Mouse (Mus musculus) limb, embryonic 14.5 days (tissue): ENCODE data around the gene Srrm4. TPM values are rescaled to one million over a fixed set of nuclear protein-coding genes. Genes with fewer than 3 reads are reported as not detected.

Experiments used
- ATAC-seq: fragments of 200-750 bp; cut with Nextera tagmentation; 2 replicates; pipeline ENCODE4 v1.8.0; 2017; ENCODE audit warnings: low read depth, moderate number of reproducible peaks, moderate TSS enrichment; ENCODE audit not compliant: low FRiP score
- DNase-seq: peaks from one replicate; pipeline ENCODE4 v3.0.0-alpha.2; 2015; ENCODE audit warnings: low spot score
- H3K27ac ChIP-seq: fragments of 300-500 bp; sonication (generic); replicated peaks from 2 replicates; pipeline ENCODE4 v1.5.1; 2014; ENCODE audit warnings: low read depth, mild to moderate bottlenecking, low read length, moderate library complexity, mixed read lengths
- H3K27me3 ChIP-seq: fragments of 300-500 bp; sonication (generic); 2 replicates; pipeline ENCODE4 v1.6.1; 2014; ENCODE audit warnings: low read length, mixed read lengths; ENCODE audit not compliant: control insufficient read depth, insufficient read depth
- H3K36me3 ChIP-seq: fragments of 300-500 bp; sonication (generic); 2 replicates; pipeline ENCODE4 v1.6.1; 2014; ENCODE audit warnings: mild to moderate bottlenecking, low read length, moderate library complexity, mixed read lengths; ENCODE audit not compliant: control insufficient read depth, insufficient read depth
- H3K4me1 ChIP-seq: fragments of 300-500 bp; sonication (generic); 2 replicates; pipeline ENCODE4 v1.6.1; 2014; ENCODE audit warnings: antibody characterized with exemption, low read length, mixed read lengths; ENCODE audit not compliant: control insufficient read depth, insufficient read depth
- H3K4me2 ChIP-seq: fragments of 300-500 bp; sonication (generic); replicated peaks from 2 replicates; pipeline ENCODE4 v1.6.1; 2014; ENCODE audit warnings: low read depth, mild to moderate bottlenecking, low read length, moderate library complexity; ENCODE audit not compliant: severe bottlenecking
- H3K4me3 ChIP-seq: fragments of 300-500 bp; sonication (generic); replicated peaks from 2 replicates; pipeline ENCODE4 v1.5.1; 2014; ENCODE audit warnings: low read length
- H3K9ac ChIP-seq: fragments of 300-500 bp; sonication (generic); 2 replicates; pipeline ENCODE4 v1.6.1; 2014; ENCODE audit warnings: mild to moderate bottlenecking, low read depth, low read length, moderate library complexity; ENCODE audit not compliant: severe bottlenecking
- H3K9me3 ChIP-seq: fragments of 300-500 bp; sonication (generic); 2 replicates; pipeline ENCODE4 v1.6.1; 2016; ENCODE audit warnings: low read length; ENCODE audit not compliant: control insufficient read depth
- POLR2A ChIP-seq: fragments of 200-500 bp; IDR thresholded peaks from 2 replicates; pipeline ENCODE4 v1.8.0; 2012; ENCODE audit warnings: inconsistent platforms, mild to moderate bottlenecking, moderate library complexity, borderline replicate concordance; ENCODE audit not compliant: insufficient read depth, insufficient read length; ENCODE audit errors: extremely low read depth
- WGBS: fragments of 180-500 bp; shearing (Covaris S2); extraction: QIAGEN DNeasy Blood & Tissue Kit; methylation state at CpG from one replicate; pipeline ENCODE4 v1.1.7; 2014; 5-methylcytosine and 5-hydroxymethylcytosine counted together
- polyA plus RNA-seq, 2 experiments: library from polyadenylated mRNA; depleted of rRNA in 1 of 2; stranded (reverse) in 1 of 2; unstranded in 1 of 2; fragments of >200 nt; fragmentation: Nextera tagmentation in 1 of 2; extraction: Ambion mirVana in 1 of 2; gene quantifications; 2 replicates each; pipeline versions ENCODE4 v1.2.1 to v1.2.3; 2012 to 2014

Gene Srrm4
- polyA plus RNA-seq, 2 experiments: 0.44 to 0.80 TPM

GRCm38 (mm10) chr5:116523079-116523478 lies 68.5 kb downstream of the Srrm4 start:
- H3K27ac ChIP-seq: no peak overlapping the region
- H3K4me1 ChIP-seq: no peaks in the 10 kb centered on the region
- no peak overlapping the region for H3K4me3 ChIP-seq
- no peaks in the 10 kb centered on the region for H3K9me3 ChIP-seq
- H3K36me3 ChIP-seq: no peaks in the 10 kb centered on the region
- H3K4me2 ChIP-seq: no peak overlapping the region
- no peak for TF ChIP-seq POLR2A
- no peaks in the 10 kb centered on the region for H3K27me3 ChIP-seq
- no peak for DNase-seq
- ATAC-seq: no peak
- no peak overlapping the region for H3K9ac ChIP-seq
- 54% methylated on average over 9 of the region's 9 CpGs for WGBS

DNA sequence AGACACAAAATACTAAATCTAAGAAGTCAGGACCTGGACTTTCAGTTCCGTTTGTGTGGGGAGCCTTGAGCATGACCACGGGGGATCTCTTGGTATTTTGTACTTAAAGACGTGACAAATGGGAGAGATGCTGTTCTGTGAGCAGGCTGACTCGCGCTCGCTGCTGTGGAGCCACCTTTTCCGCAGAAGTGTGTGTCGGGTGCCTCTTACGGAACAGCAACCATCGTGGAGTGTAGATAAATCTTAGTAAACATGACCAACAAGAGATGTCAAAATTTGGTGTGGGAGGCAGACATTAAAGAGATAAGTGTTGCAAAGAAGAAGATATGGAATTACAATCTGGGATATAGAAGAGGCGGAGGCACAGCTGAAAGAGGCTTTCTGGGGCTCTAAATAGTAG lies 69.3 kb downstream of the Srrm4 start:
- 83% methylated on average over 11 of the region's 11 CpGs for WGBS
- H3K27me3 ChIP-seq: no peaks in the 10 kb centered on the region
- no peaks in the 10 kb centered on the region for H3K9me3 ChIP-seq
- no peak overlapping the region for H3K9ac ChIP-seq
- no peaks in the 10 kb centered on the region for H3K4me1 ChIP-seq
- no peak overlapping the region for H3K4me2 ChIP-seq
- DNase-seq (no peak), ATAC-seq (no peak)
- H3K36me3 ChIP-seq: no peaks in the 10 kb centered on the region
- no peak overlapping the region for H3K4me3 ChIP-seq
- TF ChIP-seq POLR2A: no peak
- no peak overlapping the region for H3K27ac ChIP-seq

GRCm38 (mm10) chr5:116518047-116518446 lies 73.6 kb downstream of the Srrm4 start:
- no peak for DNase-seq
- H3K9ac ChIP-seq: no peak overlapping the region
- no peak overlapping the region for H3K4me3 ChIP-seq
- no peak for TF ChIP-seq POLR2A
- no peaks in the 10 kb centered on the region for H3K36me3 ChIP-seq
- H3K9me3 ChIP-seq: no peaks in the 10 kb centered on the region
- no peaks in the 10 kb centered on the region for H3K27me3 ChIP-seq
- H3K4me2 ChIP-seq: no peak overlapping the region
- H3K27ac ChIP-seq: no peak overlapping the region
- 31% methylated on average over 4 of the region's 4 CpGs for WGBS
- ATAC-seq: no peak
- no peaks in the 10 kb centered on the region for H3K4me1 ChIP-seq

GRCm38 (mm10) chr5:116512135-116512534 lies 79.5 kb downstream of the Srrm4 start:
- no peaks in the 10 kb centered on the region for H3K27me3 ChIP-seq
- no peak overlapping the region for H3K4me3 ChIP-seq
- DNase-seq: no peak
- WGBS: 59% methylated on average over 4 of the region's 4 CpGs
- no peak for TF ChIP-seq POLR2A
- H3K4me2 ChIP-seq: no peak overlapping the region
- H3K27ac ChIP-seq: no peak overlapping the region
- H3K4me1 ChIP-seq: no peaks in the 10 kb centered on the region
- H3K9ac ChIP-seq: no peak overlapping the region
- no peak for ATAC-seq
- H3K36me3 ChIP-seq: no peaks in the 10 kb centered on the region
- no peaks in the 10 kb centered on the region for H3K9me3 ChIP-seq

DNA sequence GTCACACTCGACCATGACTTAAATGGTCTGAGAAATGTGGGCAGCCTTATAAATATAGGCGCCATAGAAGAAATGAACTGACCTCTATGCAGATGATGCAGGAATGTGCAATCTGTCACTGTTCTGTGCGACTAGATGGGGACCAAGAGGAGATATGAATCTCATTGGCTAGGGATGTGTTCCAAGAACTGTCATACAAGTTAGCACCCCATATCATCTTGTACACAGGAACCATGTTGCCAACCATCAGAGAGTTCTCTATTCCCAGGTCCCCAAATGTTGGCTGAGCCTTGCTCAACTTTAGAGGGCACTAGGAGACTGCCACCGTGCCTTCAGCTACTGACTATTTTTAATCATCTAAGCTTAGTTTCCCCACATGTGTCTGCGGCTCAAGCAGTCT lies 81.4 kb downstream of the Srrm4 start:
- no peak for ATAC-seq
- no peak for DNase-seq
- Histone ChIP-seq H3K9ac (no peak overlapping the region), H3K4me3 (no peak overlapping the region), H3K4me1 (no peaks in the 10 kb centered on the region), H3K4me2 (no peak overlapping the region), H3K27me3 (no peaks in the 10 kb centered on the region), H3K9me3 (no peaks in the 10 kb centered on the region), H3K36me3 (no peaks in the 10 kb centered on the region), H3K27ac (no peak overlapping the region)
- TF ChIP-seq POLR2A: no peak
- 79% methylated on average over 5 of the region's 5 CpGs for WGBS

DNA sequence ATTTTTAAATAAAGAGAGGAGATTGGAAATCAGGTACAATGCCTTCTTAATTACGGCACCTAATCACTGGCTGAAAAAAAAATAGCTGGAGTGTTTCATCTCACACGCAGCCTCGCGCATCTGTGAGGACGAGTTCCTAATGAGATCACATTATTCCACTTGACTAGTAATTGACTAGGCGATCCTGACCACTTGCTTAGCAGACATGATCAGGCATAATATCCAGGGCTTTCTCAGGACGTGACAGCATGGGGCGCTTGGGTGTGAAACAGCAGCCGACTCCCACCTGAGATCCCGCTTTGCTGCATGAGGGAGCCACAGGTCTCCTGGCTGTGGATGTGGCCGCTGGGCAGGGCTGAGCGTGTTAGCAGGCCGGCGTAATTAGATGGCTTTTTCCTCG lies 90.3 kb downstream of the Srrm4 start:
- no peak overlapping the region for H3K9ac ChIP-seq
- no peaks in the 10 kb centered on the region for H3K4me1 ChIP-seq
- DNase-seq: no peak
- H3K4me3 ChIP-seq: no peak overlapping the region
- H3K36me3 ChIP-seq: no peaks in the 10 kb centered on the region
- TF ChIP-seq POLR2A: no peak
- ATAC-seq: no peak
- no peaks in the 10 kb centered on the region for H3K9me3 ChIP-seq
- 0 out of 2 replicates have a peak, but pooled peaks cover 5% of the 10 kb centered on the region for H3K27me3 ChIP-seq
- no peak overlapping the region for H3K27ac ChIP-seq
- WGBS: 55% methylated on average over 15 of the region's 15 CpGs
- H3K4me2 ChIP-seq: no peak overlapping the region
